Mouse (Mus musculus): ENCODE measurements around the gene Dnaaf5. TPM values are rescaled to one million over a fixed set of nuclear protein-coding genes. Genes with fewer than 3 reads are reported as not detected.

The Dnaaf5 gene
- total RNA-seq, 2 experiments from 2014 or later = 7.0 to 7.4 TPM

- DNase-seq (ENCODE audit: low spot score in 2 of 2) = no peak
These were observed 11.0 kb upstream of the Dnaaf5 start for GRCm38 (mm10) chr5:139138926-139139472.

GRCm38 (mm10) chr5:139140589-139140988 is 9.4 kb upstream of the Dnaaf5 start:
- no peak for DNase-seq (ENCODE audit: low spot score in 2 of 2)

GRCm38 (mm10) chr5:139141326-139141725 is 8.7 kb upstream of the Dnaaf5 start:
- no peak for DNase-seq (ENCODE audit: low spot score in 2 of 2)

GRCm38 (mm10) chr5:139143890-139144289 is 6.1 kb upstream of the Dnaaf5 start:
- no peak for DNase-seq (ENCODE audit: low spot score in 2 of 2)

GRCm38 (mm10) chr5:139145726-139146125 is 4.3 kb upstream of the Dnaaf5 start:
- no peak for DNase-seq (ENCODE audit: low spot score in 2 of 2)

- DNase-seq (ENCODE audit: low spot score in 2 of 2) = no peak
These were observed 3.4 kb upstream of the Dnaaf5 start for GRCm38 (mm10) chr5:139146476-139147075.

- peak in 1 of 2 experiments; percentile 81 for DNase-seq (ENCODE audit: low spot score in 2 of 2)
These were observed 2.6 kb upstream of the Dnaaf5 start for GRCm38 (mm10) chr5:139147178-139148078.

GRCm38 (mm10) chr5:139149006-139149672 is 884 bp upstream of the Dnaaf5 start:
- no peak for DNase-seq (ENCODE audit: low spot score in 2 of 2)

GRCm38 (mm10) chr5:139150603-139151031 is 594 bp downstream of the Dnaaf5 start:
- no peak for DNase-seq (ENCODE audit: low spot score in 2 of 2)

GRCm38 (mm10) chr5:139160899-139161298 is 10.9 kb downstream of the Dnaaf5 start:
- no peak for DNase-seq (ENCODE audit: low spot score in 2 of 2)

- no peak for DNase-seq (ENCODE audit: low spot score in 2 of 2)
These were observed 11.6 kb downstream of the Dnaaf5 start for GRCm38 (mm10) chr5:139161632-139162031.

- DNase-seq (ENCODE audit: low spot score in 2 of 2) = no peak
These were observed 16.8 kb downstream of the Dnaaf5 start for GRCm38 (mm10) chr5:139166781-139167361.

GRCm38 (mm10) chr5:139167548-139167947 is 17.5 kb downstream of the Dnaaf5 start:
- no peak for DNase-seq (ENCODE audit: low spot score in 2 of 2)

- DNase-seq (ENCODE audit: low spot score in 2 of 2) = no peak
These were observed 21.9 kb downstream of the Dnaaf5 start for GRCm38 (mm10) chr5:139171929-139172328.

GRCm38 (mm10) chr5:139174141-139174540 is 24.1 kb downstream of the Dnaaf5 start:
- no peak for DNase-seq (ENCODE audit: low spot score in 2 of 2)

GRCm38 (mm10) chr5:139174556-139175547 is 24.8 kb downstream of the Dnaaf5 start:
- no peak for DNase-seq (ENCODE audit: low spot score in 2 of 2)

- peak; percentile 67 to 80 for DNase-seq (ENCODE audit: low spot score in 2 of 2)
These were observed 29.0 kb downstream of the Dnaaf5 start for GRCm38 (mm10) chr5:139178895-139179631.

- DNase-seq (ENCODE audit: low spot score in 2 of 2) = peak in 1 of 2 experiments; percentile 59
These were observed 33.1 kb downstream of the Dnaaf5 start for GRCm38 (mm10) chr5:139183131-139183530.

GRCm38 (mm10) chr5:139183601-139184000 is 33.6 kb downstream of the Dnaaf5 start:
- DNase-seq (ENCODE audit: low spot score in 2 of 2) = no peak
